Mouse (Mus musculus) lung, adult 18-20 months (tissue): ENCODE measurements around the gene Lasp1.
A peak's percentile ranks its signal among the peaks of the same experiment; 100 is the strongest.
"Not testable (repeated sequence)": the region's sequence is repeated elsewhere in the genome, so short reads cannot be mapped to it uniquely, and the experiment has no call there.

Experiments used
- DNase-seq, 2 experiments: peaks; one replicate each; pipeline ENCODE4 v3.0.0; 2022; ENCODE audit warnings: mixed read lengths in 2 of 2

The Lasp1 gene

GRCm38 (mm10) chr11:97798782-97799145 lies at the start of gene Lasp1:
Lasp1 (plus strand) TSS chr11:97799000.
- peak; percentile 87 for DNase-seq

- DNase-seq: no peak
Measured at GRCm38 (mm10) chr11:97753277-97753676, 45.5 kb upstream of the Lasp1 start.

GRCm38 (mm10) chr11:97758125-97758524 lies 40.7 kb upstream of the Lasp1 start:
- DNase-seq: no peak

GRCm38 (mm10) chr11:97758942-97759341 lies 39.9 kb upstream of the Lasp1 start:
- no peak for DNase-seq

- DNase-seq: no peak
Measured at GRCm38 (mm10) chr11:97761638-97762037, 37.2 kb upstream of the Lasp1 start.

- DNase-seq: peak; percentile 95 to 96
Measured at GRCm38 (mm10) chr11:97766154-97766881, 32.5 kb upstream of the Lasp1 start, which contains the start of gene Cwc25. Cwc25 (minus strand) TSS chr11:97766556.

GRCm38 (mm10) chr11:97769704-97770103 lies 29.1 kb upstream of the Lasp1 start:
- no peak for DNase-seq

GRCm38 (mm10) chr11:97771410-97771809 lies 27.4 kb upstream of the Lasp1 start:
- no peak for DNase-seq

- no peak for DNase-seq
Measured at GRCm38 (mm10) chr11:97775186-97775585, 23.6 kb upstream of the Lasp1 start.

- no peak for DNase-seq
Measured at GRCm38 (mm10) chr11:97775808-97776496, 22.8 kb upstream of the Lasp1 start, which contains the start of gene 1700001P01Rik. 1700001P01Rik (minus strand) TSS chr11:97775918.

GRCm38 (mm10) chr11:97776497-97777128 lies 22.2 kb upstream of the Lasp1 start:
- DNase-seq: no peak

GRCm38 (mm10) chr11:97777129-97777529 lies 21.7 kb upstream of the Lasp1 start:
- peak in 1 of 2 experiments; percentile 24 for DNase-seq

- DNase-seq: no peak
Measured at GRCm38 (mm10) chr11:97778918-97779317, 19.9 kb upstream of the Lasp1 start.

- no peak for DNase-seq
Measured at GRCm38 (mm10) chr11:97779968-97780701, 18.7 kb upstream of the Lasp1 start.

- DNase-seq: no peak
Measured at GRCm38 (mm10) chr11:97781478-97781831, 17.3 kb upstream of the Lasp1 start.

- DNase-seq: peak; percentile 99
Measured at GRCm38 (mm10) chr11:97781832-97782563, 16.8 kb upstream of the Lasp1 start, which contains the start of gene Rpl23. Rpl23 (minus strand) TSS chr11:97782437.

- DNase-seq: no peak
Measured at GRCm38 (mm10) chr11:97782564-97782895, 16.3 kb upstream of the Lasp1 start.

GRCm38 (mm10) chr11:97787961-97788360 lies 10.8 kb upstream of the Lasp1 start:
- no peak for DNase-seq

- DNase-seq: no peak
Measured at GRCm38 (mm10) chr11:97789727-97790126, 9.1 kb upstream of the Lasp1 start.

GRCm38 (mm10) chr11:97790778-97791438 lies 7.9 kb upstream of the Lasp1 start:
- DNase-seq: not testable (repeated sequence)

- DNase-seq: peak in 1 of 2 experiments; percentile 62
Measured at GRCm38 (mm10) chr11:97793165-97793564, 5.6 kb upstream of the Lasp1 start.

- peak; percentile 63 to 74 for DNase-seq
Measured at GRCm38 (mm10) chr11:97796910-97797309, 1.9 kb upstream of the Lasp1 start.
